Mouse (Mus musculus) hindbrain, postnatal 0 days (tissue): Measurements from ENCODE around the gene Ehbp1. TPM values are rescaled to one million over a fixed set of nuclear protein-coding genes. Genes with fewer than 3 reads are reported as not detected.

Experiments used
- ATAC-seq: fragments of 200-750 bp; cut with Nextera tagmentation; 2 replicates; pipeline ENCODE4 v1.8.0; 2017; ENCODE audit warnings: mild to moderate bottlenecking, moderate TSS enrichment, moderate library complexity
- DNase-seq: peaks from one replicate; pipeline ENCODE4 v3.0.0-alpha.2; 2015; ENCODE audit warnings: low spot score
- H3K27ac ChIP-seq: fragments of 300-500 bp; sonication (generic); 2 replicates; pipeline ENCODE4 v1.5.1; 2014; ENCODE audit warnings: mild to moderate bottlenecking
- H3K27me3 ChIP-seq: fragments of 300-500 bp; sonication (generic); 2 replicates; pipeline ENCODE4 v1.6.1; 2014; ENCODE audit warnings: low read length, mixed read lengths; ENCODE audit not compliant: insufficient read depth
- H3K36me3 ChIP-seq: fragments of 300-500 bp; sonication (generic); 2 replicates; pipeline ENCODE4 v1.6.1; 2014; ENCODE audit warnings: low read length, mixed read lengths; ENCODE audit not compliant: insufficient read depth
- H3K4me1 ChIP-seq: fragments of 300-500 bp; sonication (generic); 2 replicates; pipeline ENCODE4 v1.6.1; 2014; ENCODE audit warnings: antibody characterized with exemption, low read length, mixed read lengths; ENCODE audit not compliant: insufficient read depth
- H3K4me2 ChIP-seq: fragments of 300-500 bp; sonication (generic); 2 replicates; pipeline ENCODE4 v1.6.1; 2014; ENCODE audit warnings: low read depth, mild to moderate bottlenecking, low read length, moderate library complexity, mixed read lengths
- H3K4me3 ChIP-seq: fragments of 300-500 bp; sonication (generic); 2 replicates; pipeline ENCODE4 v1.5.1; 2014; ENCODE audit warnings: low read length
- H3K9ac ChIP-seq: fragments of 300-500 bp; sonication (generic); replicated peaks from 2 replicates; pipeline ENCODE4 v1.6.1; 2014; ENCODE audit warnings: mild to moderate bottlenecking, low read length, moderate library complexity, mixed read lengths
- H3K9me3 ChIP-seq: fragments of 300-500 bp; sonication (generic); 2 replicates; pipeline ENCODE4 v1.6.1; 2016; ENCODE audit warnings: low read length, mixed read lengths
- CTCF ChIP-seq: IDR thresholded peaks from 2 replicates; pipeline ENCODE4 v1.5.1; 2016; ENCODE audit warnings: antibody characterized with exemption, control low read depth, low read depth
- WGBS: fragments of 180-500 bp; shearing (Covaris S2); extraction: QIAGEN DNeasy Blood & Tissue Kit; methylation state at CpG from one replicate; pipeline ENCODE4 v1.1.7; 2014; 5-methylcytosine and 5-hydroxymethylcytosine counted together
- polyA plus RNA-seq: library from polyadenylated mRNA; unstranded; fragments of >200 nt; fragmentation: Nextera tagmentation; extraction: Ambion mirVana; gene quantifications from 2 replicates; pipeline ENCODE4 v1.2.1, GENCODE M21; 2015
- total RNA-seq: library from RNA; depleted of rRNA; stranded (reverse); fragments of >200 nt; gene quantifications from 2 replicates; pipeline ENCODE4 v1.2.3, GENCODE M21; 2014

Ehbp1 gene
- total and polyA plus RNA-seq, 2 experiments from 2014 or later = 14.9 to 19.4 TPM

DNA sequence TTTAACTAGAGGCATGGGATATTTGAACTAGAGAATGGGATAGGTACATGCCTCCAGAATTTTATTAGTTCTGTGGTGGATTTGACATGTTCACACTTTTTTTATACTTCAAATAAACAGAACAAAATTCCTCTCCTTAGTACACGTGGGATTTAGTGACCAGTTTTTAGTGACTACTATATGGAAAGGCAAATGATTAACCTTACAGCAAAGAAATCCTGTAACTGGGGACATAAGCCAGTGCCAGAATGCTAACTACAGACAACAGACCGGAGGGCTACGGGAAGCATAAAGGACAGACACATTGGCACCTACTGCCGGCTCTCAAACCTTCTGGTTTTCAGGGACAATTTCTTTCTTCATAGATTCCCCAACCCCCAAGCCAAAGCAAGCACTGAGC lies 72.4 kb downstream of the Ehbp1 start:
- H3K27me3 ChIP-seq = no peaks in the 10 kb centered on the region
- no peak for DNase-seq
- WGBS = 56% methylated on average over 4 of the region's 4 CpGs

GRCm38 (mm10) chr11:22269173-22269572 lies 72.9 kb downstream of the Ehbp1 start:
- no peak overlapping the region for H3K4me3 ChIP-seq
- 78% methylated on average over 3 of the region's 3 CpGs for WGBS
- no peaks in the 10 kb centered on the region for H3K9me3 ChIP-seq
- H3K4me1 ChIP-seq = no peaks in the 10 kb centered on the region
- no peak overlapping the region for H3K27ac ChIP-seq
- DNase-seq (no peak), ATAC-seq (no peak)
- H3K27me3 ChIP-seq = no peaks in the 10 kb centered on the region
- H3K9ac ChIP-seq = no peak overlapping the region
- TF ChIP-seq CTCF = no peak
- H3K4me2 ChIP-seq = no peak overlapping the region
- H3K36me3 ChIP-seq = no peaks in the 10 kb centered on the region

More for the DNA sequence above, 72.4 kb downstream of the Ehbp1 start:
- no peak for ATAC-seq
- no peak for TF ChIP-seq CTCF
- H3K9ac ChIP-seq = no peak overlapping the region
- no peaks in the 10 kb centered on the region for H3K36me3 ChIP-seq
- H3K9me3 ChIP-seq = no peaks in the 10 kb centered on the region
- H3K4me1 ChIP-seq = no peaks in the 10 kb centered on the region
- no peak overlapping the region for H3K4me2 ChIP-seq
- H3K4me3 ChIP-seq = no peak overlapping the region
- H3K27ac ChIP-seq = no peak overlapping the region

DNA sequence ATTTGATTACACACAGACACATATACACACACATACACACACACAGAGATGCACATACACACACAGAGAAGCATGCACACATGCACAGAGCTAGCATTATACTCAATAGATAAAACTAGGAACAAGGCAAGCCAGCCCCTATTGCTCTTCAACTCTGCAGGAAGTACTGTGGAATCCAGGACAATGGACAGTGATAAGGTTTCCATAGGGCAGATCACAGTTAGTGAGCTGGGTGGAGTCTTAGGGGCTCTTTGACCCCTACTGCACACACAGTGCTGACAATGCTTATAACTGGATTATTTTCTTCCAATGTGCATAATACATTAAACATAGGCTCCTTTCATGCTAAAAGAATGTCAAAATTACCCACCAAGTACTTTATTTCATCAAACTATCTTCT lies 75.1 kb downstream of the Ehbp1 start:
- no peak for TF ChIP-seq CTCF

DNA sequence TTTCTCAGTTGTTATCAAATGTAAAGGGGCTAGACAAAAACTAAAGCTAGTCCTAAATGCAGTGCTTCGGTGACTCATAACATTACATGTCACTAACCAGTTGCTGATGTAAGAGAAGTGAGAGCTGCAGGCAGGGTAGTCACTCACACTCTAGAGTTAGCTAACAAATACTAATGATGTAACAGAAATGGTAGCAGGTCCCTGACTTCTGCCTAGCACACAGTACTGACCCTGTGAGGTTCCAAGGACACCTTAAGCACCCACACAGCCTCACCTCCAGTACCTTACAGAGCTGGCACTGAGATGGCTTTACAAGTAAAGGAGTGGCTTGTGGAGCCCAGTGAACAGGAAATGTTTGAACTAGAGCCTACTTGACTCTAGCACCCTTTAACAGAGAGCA lies 86.7 kb downstream of the Ehbp1 start:
- H3K4me2 ChIP-seq = no peak overlapping the region
- H3K4me3 ChIP-seq = no peak overlapping the region
- no peaks in the 10 kb centered on the region for H3K27me3 ChIP-seq
- no peaks in the 10 kb centered on the region for H3K4me1 ChIP-seq
- DNase-seq (no peak), ATAC-seq (no peak)
- TF ChIP-seq CTCF = no peak
- H3K9ac ChIP-seq = no peak overlapping the region
- 100% methylated on average over 1 of the region's 1 CpGs for WGBS
- H3K9me3 ChIP-seq = no peaks in the 10 kb centered on the region
- no peak overlapping the region for H3K27ac ChIP-seq
- no peaks in the 10 kb centered on the region for H3K36me3 ChIP-seq

More for the DNA sequence above, 75.1 kb downstream of the Ehbp1 start:
- no peaks in the 10 kb centered on the region for H3K4me1 ChIP-seq
- H3K4me3 ChIP-seq = no peak overlapping the region
- no peak overlapping the region for H3K27ac ChIP-seq
- no peak overlapping the region for H3K9ac ChIP-seq
- H3K27me3 ChIP-seq = no peaks in the 10 kb centered on the region
- DNase-seq = no peak
- no peaks in the 10 kb centered on the region for H3K36me3 ChIP-seq
- no peak overlapping the region for H3K4me2 ChIP-seq
- no peak for ATAC-seq
- H3K9me3 ChIP-seq = no peaks in the 10 kb centered on the region

- H3K4me3 ChIP-seq = no peak overlapping the region
- H3K4me1 ChIP-seq = no peaks in the 10 kb centered on the region
- no peak overlapping the region for H3K27ac ChIP-seq
- H3K36me3 ChIP-seq = no peaks in the 10 kb centered on the region
- H3K9me3 ChIP-seq = no peaks in the 10 kb centered on the region
- no peak overlapping the region for H3K4me2 ChIP-seq
- no peak overlapping the region for H3K9ac ChIP-seq
- TF ChIP-seq CTCF = no peak
- DNase-seq (no peak), ATAC-seq (no peak)
- H3K27me3 ChIP-seq = no peaks in the 10 kb centered on the region
- 70% methylated on average over 2 of the region's 2 CpGs for WGBS
Observed at GRCm38 (mm10) chr11:22249363-22249762, 92.7 kb downstream of the Ehbp1 start.

DNA sequence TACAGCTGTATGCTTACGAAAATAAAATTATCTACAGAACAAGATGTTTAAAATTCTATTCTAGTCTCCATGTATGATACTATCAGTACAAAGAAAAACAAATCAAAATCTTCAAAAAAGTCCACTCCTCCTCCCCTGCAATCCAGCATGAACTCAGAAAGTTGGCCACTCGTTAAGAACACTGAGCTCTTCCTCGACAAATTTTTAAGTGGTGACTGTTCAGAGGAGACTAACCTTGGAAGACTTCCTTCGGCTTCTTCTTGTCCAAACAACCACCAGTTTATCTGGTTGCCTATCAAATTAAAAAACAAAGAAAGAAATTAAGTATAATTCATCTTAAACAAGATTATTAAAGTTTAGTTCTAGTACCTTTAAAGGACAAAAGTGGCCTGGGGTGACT lies 94.4 kb downstream of the Ehbp1 start:
- Histone ChIP-seq H3K27me3 (no peaks in the 10 kb centered on the region), H3K4me1 (no peaks in the 10 kb centered on the region), H3K9ac (no peak overlapping the region), H3K4me3 (no peak overlapping the region), H3K4me2 (no peak overlapping the region), H3K36me3 (no peaks in the 10 kb centered on the region), H3K27ac (no peak overlapping the region), H3K9me3 (no peaks in the 10 kb centered on the region)
- DNase-seq (no peak), ATAC-seq (no peak)
- whole genome bisulfite sequencing = 74% methylated on average over 4 of the region's 4 CpGs
- no peak for TF ChIP-seq CTCF

DNA sequence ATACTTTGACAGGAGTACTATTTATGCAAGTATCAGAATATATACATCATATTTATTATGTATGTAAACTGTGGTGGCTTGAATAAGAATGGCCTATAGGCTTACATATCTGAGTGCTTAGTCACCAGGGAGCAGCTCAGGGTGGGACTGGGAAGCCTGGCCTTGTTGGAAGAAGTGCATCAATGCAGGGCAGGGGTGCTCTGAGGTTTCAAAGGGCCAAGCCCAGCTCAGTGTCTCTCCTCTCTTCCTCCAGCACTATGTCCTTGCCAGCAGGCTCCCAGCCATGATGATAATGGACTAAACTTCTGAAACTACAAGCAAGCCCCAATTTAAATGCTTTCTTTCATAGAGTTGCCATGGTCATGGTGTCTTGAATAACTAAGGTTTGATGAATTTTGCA lies 95.0 kb downstream of the Ehbp1 start:
- no peak for DNase-seq
- TF ChIP-seq CTCF = no peak
- no peak for ATAC-seq
- Histone ChIP-seq H3K27ac (no peak overlapping the region), H3K4me1 (no peaks in the 10 kb centered on the region), H3K9ac (no peak overlapping the region), H3K4me3 (no peak overlapping the region), H3K4me2 (no peak overlapping the region), H3K27me3 (no peaks in the 10 kb centered on the region), H3K9me3 (no peaks in the 10 kb centered on the region), H3K36me3 (no peaks in the 10 kb centered on the region)
